Mouse (Mus musculus) stomach, postnatal 0 days (tissue): ENCODE results near the gene Mob4. TPM values are rescaled to one million over a fixed set of nuclear protein-coding genes. Genes with fewer than 3 reads are reported as not detected.

Experiments
- ATAC-seq: fragments of 200-750 bp; cut with Nextera tagmentation; 2 replicates; pipeline ENCODE4 v1.8.0; 2017; ENCODE audit not compliant: low FRiP score, low TSS enrichment
- DNase-seq: peaks from one replicate; pipeline ENCODE4 v3.0.0-alpha.2; 2016; ENCODE audit warnings: low spot score
- H3K27ac ChIP-seq: fragments of 300-500 bp; sonication (generic); replicated peaks from 2 replicates; pipeline ENCODE4 v1.5.1; 2014; ENCODE audit warnings: mild to moderate bottlenecking, control low read depth
- H3K27me3 ChIP-seq: fragments of 300-500 bp; sonication (generic); 2 replicates; pipeline ENCODE4 v1.6.1; 2014; ENCODE audit warnings: low read length; ENCODE audit not compliant: control insufficient read depth, insufficient read depth
- H3K36me3 ChIP-seq: fragments of 300-500 bp; sonication (generic); 2 replicates; pipeline ENCODE4 v1.6.1; 2014; ENCODE audit warnings: low read length, mixed read lengths; ENCODE audit not compliant: control insufficient read depth, insufficient read depth
- H3K4me1 ChIP-seq: fragments of 300-500 bp; sonication (generic); replicated peaks from 2 replicates; pipeline ENCODE4 v1.6.1; 2014; ENCODE audit warnings: antibody characterized with exemption; ENCODE audit not compliant: control insufficient read depth, insufficient read depth
- H3K4me2 ChIP-seq: fragments of 300-500 bp; sonication (generic); replicated peaks from 2 replicates; pipeline ENCODE4 v1.6.1; 2014; ENCODE audit warnings: low read depth, mild to moderate bottlenecking, control low read depth, moderate library complexity
- H3K4me3 ChIP-seq: fragments of 300-500 bp; sonication (generic); 2 replicates; pipeline ENCODE4 v1.5.1; 2014; ENCODE audit warnings: low read depth, low read length, control low read depth
- H3K9ac ChIP-seq: fragments of 300-500 bp; sonication (generic); 2 replicates; pipeline ENCODE4 v1.6.1; 2014; ENCODE audit warnings: mild to moderate bottlenecking, low read length, control low read depth, mixed read lengths
- H3K9me3 ChIP-seq: fragments of 300-500 bp; sonication (generic); 2 replicates; pipeline ENCODE4 v1.6.1; 2016; ENCODE audit warnings: low read length; ENCODE audit not compliant: control insufficient read depth
- CTCF ChIP-seq: IDR thresholded peaks from 2 replicates; pipeline ENCODE4 v1.5.1; 2016; ENCODE audit warnings: antibody characterized with exemption, low read depth, mild to moderate bottlenecking, moderate library complexity
- EP300 ChIP-seq: optimal IDR thresholded peaks from 2 replicates; pipeline ENCODE3; 2016; ENCODE audit warnings: antibody characterized with exemption
- WGBS: fragments of 180-500 bp; shearing (Covaris S2); extraction: QIAGEN DNeasy Blood & Tissue Kit; methylation state at CpG from one replicate; pipeline ENCODE4 v1.1.7; 2014; 5-methylcytosine and 5-hydroxymethylcytosine counted together
- polyA plus RNA-seq: library from polyadenylated mRNA; unstranded; fragments of >200 nt; fragmentation: Nextera tagmentation; extraction: Ambion mirVana; gene quantifications from 2 replicates; pipeline ENCODE4 v1.2.1, GENCODE M21; 2015

Gene Mob4
- polyA plus RNA-seq, 1 experiment from 2014 or later, result 128 TPM

GRCm38 (mm10) chr1:55182392-55182791 is 51.4 kb downstream of the Mob4 start:
- Histone ChIP-seq H3K9ac (no peak overlapping the region), H3K27ac (no peak overlapping the region), H3K4me2 (no peak overlapping the region), H3K27me3 (no peaks in the 10 kb centered on the region), H3K4me1 (no peaks in the 10 kb centered on the region), H3K9me3 (no peaks in the 10 kb centered on the region), H3K36me3 (no peaks in the 10 kb centered on the region), H3K4me3 (no peak overlapping the region)
- DNase-seq (no peak), ATAC-seq (no peak)
- TF ChIP-seq CTCF, result no peak
- 52% methylated on average over 5 of the region's 5 CpGs for WGBS

DNA sequence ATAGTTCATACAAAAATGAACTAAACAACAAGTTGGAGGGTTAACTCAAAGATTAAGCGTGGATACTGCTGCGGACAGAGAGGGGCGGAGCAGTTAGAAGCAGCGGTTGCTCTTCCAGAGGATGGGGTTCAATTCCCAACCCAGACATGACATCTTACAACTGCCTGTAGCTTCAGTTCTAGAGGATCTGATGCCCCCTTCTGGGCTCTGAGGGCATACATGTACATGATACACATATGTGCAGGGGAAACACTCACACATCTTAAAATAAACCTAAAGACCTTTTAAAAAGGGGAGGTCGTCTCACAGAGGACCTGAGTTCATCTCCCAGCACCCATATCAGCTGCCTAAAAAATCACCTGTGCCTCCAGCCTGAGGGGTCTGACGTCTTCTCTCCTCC is 54.7 kb downstream of the Mob4 start:
- H3K9me3 ChIP-seq, result no peaks in the 10 kb centered on the region
- H3K27ac ChIP-seq, result no peak overlapping the region
- no peak for ATAC-seq
- H3K4me1 ChIP-seq, result no peaks in the 10 kb centered on the region
- no peak overlapping the region for H3K4me2 ChIP-seq
- no peak overlapping the region for H3K4me3 ChIP-seq
- H3K27me3 ChIP-seq, result no peaks in the 10 kb centered on the region
- no peak for TF ChIP-seq EP300
- peak; percentile 62 for TF ChIP-seq CTCF
- DNase-seq, result no peak
- no peak overlapping the region for H3K9ac ChIP-seq
- H3K36me3 ChIP-seq, result no peaks in the 10 kb centered on the region
- WGBS, result 79% methylated on average over 6 of the region's 6 CpGs

DNA sequence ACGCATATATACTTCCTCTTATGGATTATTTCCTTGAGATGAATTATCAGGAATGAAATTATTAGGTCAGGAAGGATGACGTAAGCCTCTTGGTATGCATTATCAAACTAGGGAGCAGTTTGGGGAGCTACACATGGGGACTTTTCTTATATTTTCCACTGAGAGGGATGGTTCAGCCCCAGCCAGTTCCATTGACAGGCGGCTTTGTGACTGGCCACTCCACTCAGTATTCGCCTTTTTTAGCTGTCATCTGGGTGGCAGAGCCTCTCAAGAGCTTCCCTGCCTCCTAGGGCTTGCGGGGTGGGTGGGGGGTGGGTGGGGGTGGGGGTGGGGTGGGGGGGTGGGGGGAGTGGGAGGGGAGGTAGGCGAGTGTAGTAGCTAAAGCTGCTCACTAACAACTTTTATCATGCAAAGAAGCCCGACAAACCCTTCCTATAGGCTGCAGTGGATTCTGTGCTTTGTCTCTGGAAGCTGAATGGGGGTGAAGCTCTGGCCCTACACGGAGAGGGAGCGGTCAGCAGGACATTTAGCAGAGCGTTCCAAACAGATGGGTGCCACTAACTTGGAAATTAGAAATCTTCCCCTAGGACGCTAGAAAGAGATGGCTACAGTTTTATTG is 55.7 kb downstream of the Mob4 start:
- TF ChIP-seq EP300 (no peak), CTCF (no peak)
- no peak for ATAC-seq
- H3K27me3 ChIP-seq, result no peaks in the 10 kb centered on the region
- WGBS, result 37% methylated on average over 11 of the region's 11 CpGs
- H3K9ac ChIP-seq, result no peak overlapping the region
- H3K4me3 ChIP-seq, result no peak overlapping the region
- H3K4me1 ChIP-seq, result no peaks in the 10 kb centered on the region
- H3K4me2 ChIP-seq, result no peak overlapping the region
- H3K36me3 ChIP-seq, result no peaks in the 10 kb centered on the region
- DNase-seq, result no peak
- H3K9me3 ChIP-seq, result no peaks in the 10 kb centered on the region
- H3K27ac ChIP-seq, result no peak overlapping the region

DNA sequence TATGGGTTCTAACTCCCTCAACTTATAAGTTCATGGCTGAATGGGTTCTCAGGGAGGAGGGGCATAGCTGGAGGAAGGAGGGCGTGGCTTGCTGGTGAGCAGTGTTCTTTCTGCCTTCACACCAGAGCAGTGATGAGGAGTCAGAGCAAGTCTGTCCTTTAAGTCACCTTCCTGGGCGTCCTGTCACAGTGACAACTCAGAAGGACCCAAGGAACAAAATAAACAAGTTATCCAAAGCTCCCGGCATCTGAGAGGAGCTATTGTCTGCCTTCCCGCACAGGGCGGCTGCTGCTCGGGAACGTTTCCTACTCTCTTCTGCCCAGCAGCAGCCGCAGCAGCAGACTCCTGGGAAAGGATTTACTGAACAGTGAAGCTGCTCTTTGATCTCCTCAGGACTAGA is 61.0 kb downstream of the Mob4 start:
- TF ChIP-seq EP300 (no peak), CTCF (no peak)
- H3K36me3 ChIP-seq, result no peaks in the 10 kb centered on the region
- peak overlapping the region; percentile 12; the same call in 1 of the 2 replicates for H3K4me3 ChIP-seq
- peak overlapping the region; percentile 45; the same call in 1 of the 2 replicates for H3K4me2 ChIP-seq
- H3K27me3 ChIP-seq, result no peaks in the 10 kb centered on the region
- 0 out of 2 replicates have a peak overlapping the region, but pooled peaks have one; percentile 45 for H3K9ac ChIP-seq
- WGBS, result 9% methylated on average over 8 of the region's 8 CpGs
- no peaks in the 10 kb centered on the region for H3K9me3 ChIP-seq
- H3K4me1 ChIP-seq, result no peaks in the 10 kb centered on the region; the same call in 1 of the 2 replicates
- DNase-seq, result peak; percentile 44
- peak; percentile 18; the same call in 1 of the 2 replicates for ATAC-seq
- peak overlapping the region; percentile 45; the same call in 1 of the 2 replicates for H3K27ac ChIP-seq

GRCm38 (mm10) chr1:55192824-55193223 is 61.8 kb downstream of the Mob4 start:
- no peaks in the 10 kb centered on the region for H3K9me3 ChIP-seq
- DNase-seq (peak; percentile 39), ATAC-seq (peak; percentile 2; the same call in 1 of the 2 replicates)
- H3K4me2 ChIP-seq, result no peak overlapping the region
- H3K4me1 ChIP-seq, result no peaks in the 10 kb centered on the region; the same call in 1 of the 2 replicates
- TF ChIP-seq EP300, result no peak
- TF ChIP-seq CTCF, result peak; percentile 71
- no peaks in the 10 kb centered on the region for H3K27me3 ChIP-seq
- 46% methylated on average over 3 of the region's 3 CpGs for WGBS
- H3K36me3 ChIP-seq, result no peaks in the 10 kb centered on the region
- H3K4me3 ChIP-seq, result no peak overlapping the region
- no peak overlapping the region for H3K27ac ChIP-seq
- H3K9ac ChIP-seq, result no peak overlapping the region

DNA sequence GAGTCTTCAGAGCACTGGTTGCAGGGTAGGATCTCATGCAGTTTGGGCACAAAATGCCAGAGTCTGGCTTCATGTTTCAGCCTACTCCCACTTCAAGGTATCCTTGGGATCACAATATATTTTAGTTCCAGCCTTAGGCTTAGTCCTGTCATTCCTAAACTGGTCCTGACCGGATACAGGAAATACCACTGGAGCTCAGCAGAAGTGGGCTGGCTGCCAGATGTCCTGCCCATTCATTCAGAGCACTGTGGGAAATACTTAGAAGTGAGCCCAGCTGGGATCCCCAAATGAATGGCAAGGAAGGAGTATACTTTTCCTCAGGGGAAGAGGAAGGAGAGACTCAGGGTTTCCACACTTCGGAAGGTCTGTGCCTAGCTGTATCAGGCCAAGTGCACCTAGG is 62.3 kb downstream of the Mob4 start:
- ATAC-seq, result peak; percentile 52; the same call in 1 of the 2 replicates
- Histone ChIP-seq H3K9me3 (no peaks in the 10 kb centered on the region), H3K4me3 (no peak overlapping the region), H3K27ac (no peak overlapping the region), H3K4me2 (no peak overlapping the region), H3K27me3 (no peaks in the 10 kb centered on the region), H3K9ac (no peak overlapping the region), H3K4me1 (no peaks in the 10 kb centered on the region; the same call in 1 of the 2 replicates), H3K36me3 (no peaks in the 10 kb centered on the region)
- TF ChIP-seq EP300 (no peak), CTCF (no peak)
- WGBS, result 46% methylated on average over 2 of the region's 2 CpGs
- peak; percentile 52 for DNase-seq
